Mouse (Mus musculus) embryonic facial prominence, embryonic 11.5 days (tissue): Measurements from ENCODE around the gene Cstf1. TPM values are rescaled to one million over a fixed set of nuclear protein-coding genes. Genes with fewer than 3 reads are reported as not detected.

Source experiments
- ATAC-seq: fragments of 200-750 bp; cut with Nextera tagmentation; replicated peaks from 2 replicates; pipeline ENCODE4 v1.8.0; 2017; ENCODE audit warnings: low read depth; ENCODE audit not compliant: insufficient number of reproducible peaks, low FRiP score, low TSS enrichment
- DNase-seq: peaks from one replicate; pipeline ENCODE4 v3.0.0-alpha.2; 2015; ENCODE audit warnings: low spot score
- H3K27ac ChIP-seq: fragments of 300-500 bp; sonication (generic); replicated peaks from 2 replicates; pipeline ENCODE4 v1.5.1; 2014; ENCODE audit warnings: mild to moderate bottlenecking, low read depth, low read length, control low read depth
- H3K27me3 ChIP-seq: fragments of 300-500 bp; sonication (generic); 2 replicates; pipeline ENCODE4 v1.6.1; 2014; ENCODE audit warnings: mild to moderate bottlenecking, low read length, moderate library complexity, mixed read lengths; ENCODE audit not compliant: control insufficient read depth, insufficient read depth
- H3K36me3 ChIP-seq: fragments of 300-500 bp; sonication (generic); replicated peaks from 2 replicates; pipeline ENCODE4 v1.6.1; 2014; ENCODE audit warnings: low read depth, mild to moderate bottlenecking, low read length, moderate library complexity, mixed read lengths; ENCODE audit not compliant: control insufficient read depth, insufficient read depth
- H3K4me1 ChIP-seq: fragments of 300-500 bp; sonication (generic); 2 replicates; pipeline ENCODE4 v1.6.1; 2014; ENCODE audit warnings: low read length, mixed read lengths; ENCODE audit not compliant: control insufficient read depth, insufficient read depth
- H3K4me2 ChIP-seq: fragments of 300-500 bp; sonication (generic); 2 replicates; pipeline ENCODE4 v1.6.1; 2014; ENCODE audit warnings: low read depth, mild to moderate bottlenecking, control low read depth, low read length, moderate library complexity
- H3K4me3 ChIP-seq: fragments of 300-500 bp; sonication (generic); 2 replicates; pipeline ENCODE4 v1.5.1; 2014; ENCODE audit warnings: low read depth, low read length, control low read depth
- H3K9ac ChIP-seq: fragments of 300-500 bp; sonication (generic); replicated peaks from 2 replicates; pipeline ENCODE4 v1.6.1; 2014; ENCODE audit warnings: mild to moderate bottlenecking, control low read depth, low read length
- H3K9me3 ChIP-seq: fragments of 300-500 bp; sonication (generic); replicated peaks from 2 replicates; pipeline ENCODE4 v1.6.1; 2016; ENCODE audit warnings: mild to moderate bottlenecking, low read length, inconsistent platforms, mixed read lengths; ENCODE audit not compliant: control insufficient read depth
- WGBS: fragments of 180-500 bp; shearing (Covaris S2); extraction: QIAGEN DNeasy Blood & Tissue Kit; methylation state at CpG from one replicate; pipeline ENCODE4 v1.1.7; 2014; 5-methylcytosine and 5-hydroxymethylcytosine counted together
- polyA plus RNA-seq: library from polyadenylated mRNA; unstranded; fragments of >200 nt; fragmentation: Nextera tagmentation; extraction: Ambion mirVana; gene quantifications from 2 replicates; pipeline ENCODE4 v1.2.1, GENCODE M21; 2014

Gene Cstf1
- polyA plus RNA-seq, 1 experiment from 2014 or later = 51.6 TPM

GRCm38 (mm10) chr2:172394671-172395070, 24.2 kb downstream of the Cstf1 start:
- H3K36me3 ChIP-seq = no peaks in the 10 kb centered on the region
- H3K4me2 ChIP-seq = no peak overlapping the region
- no peaks in the 10 kb centered on the region for H3K9me3 ChIP-seq
- 78% methylated on average over 4 of the region's 4 CpGs for WGBS
- no peak overlapping the region for H3K9ac ChIP-seq
- H3K4me1 ChIP-seq = no peaks in the 10 kb centered on the region
- no peak overlapping the region for H3K4me3 ChIP-seq
- H3K27me3 ChIP-seq = no peaks in the 10 kb centered on the region
- ATAC-seq (no peak), DNase-seq (no peak)
- no peak overlapping the region for H3K27ac ChIP-seq

GRCm38 (mm10) chr2:172395961-172396360, 25.5 kb downstream of the Cstf1 start:
- WGBS = 33% methylated on average over 9 of the region's 9 CpGs
- Histone ChIP-seq H3K4me3 (no peak overlapping the region), H3K27ac (no peak overlapping the region), H3K9ac (no peak overlapping the region), H3K27me3 (no peaks in the 10 kb centered on the region; the same call in 1 of the 2 replicates), H3K36me3 (no peaks in the 10 kb centered on the region), H3K9me3 (no peaks in the 10 kb centered on the region), H3K4me1 (no peaks in the 10 kb centered on the region), H3K4me2 (no peak overlapping the region)
- DNase-seq (no peak), ATAC-seq (no peak)

- peak; percentile 45 for ATAC-seq
- no peaks in the 10 kb centered on the region for H3K9me3 ChIP-seq
- no peaks in the 10 kb centered on the region; the same call in 1 of the 2 replicates for H3K27me3 ChIP-seq
- no peak overlapping the region for H3K4me3 ChIP-seq
- no peaks in the 10 kb centered on the region for H3K4me1 ChIP-seq
- H3K4me2 ChIP-seq = no peak overlapping the region
- WGBS = 42% methylated on average over 9 of the region's 9 CpGs
- DNase-seq = no peak
- H3K9ac ChIP-seq = no peak overlapping the region
- no peak overlapping the region for H3K27ac ChIP-seq
- H3K36me3 ChIP-seq = no peaks in the 10 kb centered on the region
Measured at GRCm38 (mm10) chr2:172399901-172400300, 29.4 kb downstream of the Cstf1 start.

DNA sequence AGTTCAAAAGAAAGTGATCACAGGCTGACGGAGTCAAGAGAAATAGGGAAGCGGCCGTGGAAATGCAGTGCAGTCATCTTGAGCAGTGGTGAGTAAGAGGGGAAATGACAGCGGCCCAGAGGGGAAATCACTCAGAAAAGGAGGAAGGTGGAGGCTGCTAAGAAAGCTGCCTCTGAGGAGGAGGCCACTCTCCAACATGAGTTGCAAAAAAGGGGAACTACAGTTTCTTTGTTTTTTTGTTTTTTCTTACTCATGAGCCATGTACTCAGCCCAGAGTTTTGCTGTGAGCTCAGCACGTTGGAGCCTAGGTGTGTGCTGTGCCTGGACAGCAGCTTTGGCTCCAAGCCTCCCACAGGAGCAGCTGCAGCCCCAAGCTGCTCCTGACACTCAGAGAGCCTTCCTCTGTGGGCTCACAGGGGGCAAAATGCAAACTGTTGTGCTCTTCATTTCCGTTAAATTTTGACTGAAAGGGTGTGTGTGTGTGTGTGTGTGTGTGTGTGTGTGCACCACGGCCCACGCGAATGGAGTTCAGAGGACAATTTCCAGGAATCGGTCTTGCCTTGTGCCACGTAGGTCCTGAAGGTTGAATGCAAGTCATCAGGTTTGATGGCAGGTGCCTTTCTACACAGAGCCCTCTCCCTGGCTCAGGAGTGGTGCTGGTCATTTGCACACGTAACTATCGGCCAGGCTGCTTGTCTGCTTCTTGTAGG, 30.8 kb downstream of the Cstf1 start:
- WGBS = 66% methylated on average over 13 of the region's 13 CpGs
- H3K27me3 ChIP-seq = no peaks in the 10 kb centered on the region; the same call in 1 of the 2 replicates
- H3K9ac ChIP-seq = no peak overlapping the region
- no peak overlapping the region for H3K27ac ChIP-seq
- no peak overlapping the region for H3K4me3 ChIP-seq
- no peaks in the 10 kb centered on the region for H3K9me3 ChIP-seq
- DNase-seq = no peak
- no peak for ATAC-seq
- no peak overlapping the region for H3K4me2 ChIP-seq
- H3K36me3 ChIP-seq = no peaks in the 10 kb centered on the region
- no peaks in the 10 kb centered on the region for H3K4me1 ChIP-seq

- Histone ChIP-seq H3K9ac (no peak overlapping the region), H3K27me3 (no peaks in the 10 kb centered on the region; the same call in 1 of the 2 replicates), H3K9me3 (no peaks in the 10 kb centered on the region), H3K27ac (no peak overlapping the region), H3K4me2 (no peak overlapping the region), H3K4me1 (no peaks in the 10 kb centered on the region), H3K4me3 (no peak overlapping the region), H3K36me3 (no peaks in the 10 kb centered on the region)
- ATAC-seq (no peak), DNase-seq (no peak)
- 62% methylated on average over 7 of the region's 7 CpGs for WGBS
Measured at GRCm38 (mm10) chr2:172404239-172404638, 33.8 kb downstream of the Cstf1 start.

- H3K36me3 ChIP-seq = no peaks in the 10 kb centered on the region
- DNase-seq = no peak
- H3K4me3 ChIP-seq = no peak overlapping the region
- H3K27me3 ChIP-seq = no peaks in the 10 kb centered on the region; the same call in 1 of the 2 replicates
- no peak overlapping the region for H3K9ac ChIP-seq
- no peak overlapping the region for H3K4me2 ChIP-seq
- 72% methylated on average over 3 of the region's 3 CpGs for WGBS
- no peaks in the 10 kb centered on the region for H3K9me3 ChIP-seq
- no peak overlapping the region for H3K27ac ChIP-seq
- ATAC-seq = no peak
- no peaks in the 10 kb centered on the region for H3K4me1 ChIP-seq
Measured at GRCm38 (mm10) chr2:172405011-172405410, 34.5 kb downstream of the Cstf1 start.

- Histone ChIP-seq H3K4me1 (no peaks in the 10 kb centered on the region), H3K9me3 (no peaks in the 10 kb centered on the region), H3K4me2 (no peak overlapping the region), H3K4me3 (no peak overlapping the region), H3K27me3 (no peaks in the 10 kb centered on the region), H3K9ac (no peak overlapping the region), H3K27ac (no peak overlapping the region), H3K36me3 (no peaks in the 10 kb centered on the region)
- ATAC-seq = no peak
- no peak for DNase-seq
- 72% methylated on average over 4 of the region's 4 CpGs for WGBS
Measured at GRCm38 (mm10) chr2:172406173-172406572, 35.7 kb downstream of the Cstf1 start.

- Histone ChIP-seq H3K4me3 (no peak overlapping the region), H3K27me3 (no peaks in the 10 kb centered on the region), H3K4me1 (no peaks in the 10 kb centered on the region; the same call in 1 of the 2 replicates), H3K4me2 (no peak overlapping the region), H3K36me3 (no peaks in the 10 kb centered on the region), H3K9me3 (no peaks in the 10 kb centered on the region), H3K9ac (no peak overlapping the region), H3K27ac (no peak overlapping the region)
- ATAC-seq (no peak), DNase-seq (no peak)
- WGBS = 61% methylated on average over 2 of the region's 2 CpGs
Measured at GRCm38 (mm10) chr2:172407499-172407898, 37.0 kb downstream of the Cstf1 start.
